Mouse (Mus musculus): ENCODE results near the gene Xpo5. TPM values are rescaled to one million over a fixed set of nuclear protein-coding genes. Genes with fewer than 3 reads are reported as not detected.
A peak's percentile ranks its signal among the peaks of the same experiment; 100 is the strongest.

Xpo5 gene
- polyA plus RNA-seq, 1 experiment from 2014 or later = 46.4 TPM

DNA sequence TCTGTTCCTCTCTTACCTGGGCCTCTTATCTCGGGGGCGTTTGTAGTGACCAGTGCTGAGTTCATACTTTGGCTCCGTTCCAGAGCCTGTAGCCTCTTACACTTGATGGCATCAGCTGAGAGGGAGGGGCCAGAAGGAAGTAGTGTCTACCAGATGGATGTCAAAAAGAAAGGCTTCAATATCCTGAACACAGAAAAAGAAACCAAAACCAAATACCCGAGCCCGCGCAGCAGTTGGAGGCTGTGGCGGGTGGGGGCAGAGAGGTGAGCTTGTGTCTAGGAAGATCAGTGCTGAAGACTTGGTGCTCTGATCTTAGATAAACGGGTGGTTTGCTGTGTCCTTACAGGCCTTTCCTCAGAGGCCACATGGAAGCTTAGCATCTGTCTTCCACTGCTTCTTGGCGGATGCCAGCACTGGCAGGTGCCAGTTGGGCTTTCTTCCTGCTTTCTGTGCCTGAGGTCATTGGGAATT, 39.6 kb upstream of the Xpo5 start:
- no peaks in the 10 kb centered on the region for H3K27me3 ChIP-seq
- no peak overlapping the region for H3K9ac ChIP-seq (replicated peaks)
- H3K27ac ChIP-seq = no peak overlapping the region
- no peak overlapping the region for H3K4me3 ChIP-seq (replicated peaks)
- peaks cover 44% of the 10 kb centered on the region for H3K36me3 ChIP-seq
- 90% methylated on average over 9 of the region's 9 CpGs for WGBS
- no peaks in the 10 kb centered on the region for H3K9me3 ChIP-seq
- H3K4me2 ChIP-seq (replicated peaks) = no peak overlapping the region; the same call in 1 of the 2 replicates
- no peak for ATAC-seq
- peaks cover 29% of the 10 kb centered on the region for H3K4me1 ChIP-seq (replicated peaks)

- WGBS = 95% methylated on average over 8 of the region's 8 CpGs
- Histone ChIP-seq H3K27me3 (no peaks in the 10 kb centered on the region), H3K4me2 (replicated peaks) (no peak overlapping the region), H3K4me3 (replicated peaks) (no peak overlapping the region), H3K9ac (replicated peaks) (no peak overlapping the region), H3K9me3 (no peaks in the 10 kb centered on the region), H3K36me3 (peaks cover 58% of the 10 kb centered on the region), H3K27ac (no peak overlapping the region), H3K4me1 (replicated peaks) (peaks cover 29% of the 10 kb centered on the region)
- ATAC-seq = no peak
These were observed 38.3 kb upstream of the Xpo5 start for GRCm38 (mm10) chr17:46164301-46164700.

DNA sequence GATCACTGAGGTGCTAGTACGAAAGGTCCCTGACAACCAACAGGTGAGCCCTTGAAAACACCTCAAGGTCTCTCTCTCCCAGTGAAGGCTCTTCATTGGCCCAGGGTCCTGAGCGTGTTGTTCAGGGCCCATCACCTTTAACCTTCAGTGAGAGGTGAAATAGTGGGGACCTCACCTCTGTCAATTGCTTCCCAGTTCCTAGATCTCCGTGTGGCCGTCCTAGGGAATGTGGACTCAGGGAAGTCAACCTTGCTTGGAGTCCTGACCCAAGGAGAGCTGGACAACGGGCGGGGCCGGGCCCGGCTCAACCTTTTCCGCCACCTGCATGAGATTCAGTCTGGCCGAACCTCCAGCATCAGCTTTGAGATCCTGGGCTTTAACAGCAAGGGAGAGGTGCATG, 37.8 kb upstream of the Xpo5 start:
- H3K4me3 ChIP-seq (replicated peaks) = no peak overlapping the region
- no peak overlapping the region for H3K27ac ChIP-seq
- H3K27me3 ChIP-seq = no peaks in the 10 kb centered on the region
- H3K4me1 ChIP-seq (replicated peaks) = peaks cover 26% of the 10 kb centered on the region
- no peak for ATAC-seq
- WGBS = 97% methylated on average over 10 of the region's 10 CpGs
- H3K9me3 ChIP-seq = no peaks in the 10 kb centered on the region
- H3K9ac ChIP-seq (replicated peaks) = no peak overlapping the region
- H3K36me3 ChIP-seq = peaks cover 62% of the 10 kb centered on the region
- H3K4me2 ChIP-seq (replicated peaks) = no peak overlapping the region

GRCm38 (mm10) chr17:46165460-46165859, 37.1 kb upstream of the Xpo5 start:
- Histone ChIP-seq H3K9me3 (no peaks in the 10 kb centered on the region), H3K27ac (no peak overlapping the region), H3K4me2 (replicated peaks) (no peak overlapping the region), H3K27me3 (no peaks in the 10 kb centered on the region), H3K9ac (replicated peaks) (no peak overlapping the region), H3K4me3 (replicated peaks) (no peak overlapping the region), H3K36me3 (peaks cover 68% of the 10 kb centered on the region), H3K4me1 (replicated peaks) (peaks cover 20% of the 10 kb centered on the region)
- ATAC-seq = no peak
- WGBS = 91% methylated on average over 12 of the region's 12 CpGs

DNA sequence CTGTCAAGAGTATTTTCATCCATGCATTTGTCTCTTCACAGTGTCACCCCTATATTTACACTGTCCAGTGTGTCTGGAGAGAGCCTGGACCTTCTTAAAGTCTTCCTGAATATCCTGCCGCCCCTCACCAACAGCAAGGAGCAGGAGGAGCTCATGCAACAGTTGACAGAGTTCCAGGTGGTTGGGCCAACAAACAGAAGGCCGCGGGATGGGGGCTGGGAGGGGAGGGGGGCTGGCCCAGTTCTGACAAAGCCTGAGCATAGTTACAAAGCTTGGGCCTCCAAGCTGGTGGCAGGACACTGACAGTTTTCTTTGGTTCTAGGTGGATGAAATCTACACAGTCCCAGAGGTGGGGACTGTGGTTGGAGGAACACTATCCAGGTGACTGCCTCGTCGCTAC, 36.3 kb upstream of the Xpo5 start:
- no peak overlapping the region for H3K27ac ChIP-seq
- 89% methylated on average over 5 of the region's 5 CpGs for WGBS
- ATAC-seq = no peak
- H3K9me3 ChIP-seq = no peaks in the 10 kb centered on the region
- H3K4me3 ChIP-seq (replicated peaks) = no peak overlapping the region
- H3K4me2 ChIP-seq (replicated peaks) = no peak overlapping the region
- H3K36me3 ChIP-seq = peaks cover 76% of the 10 kb centered on the region
- no peak overlapping the region for H3K9ac ChIP-seq (replicated peaks)
- peaks cover 20% of the 10 kb centered on the region for H3K4me1 ChIP-seq (replicated peaks)
- no peaks in the 10 kb centered on the region for H3K27me3 ChIP-seq

DNA sequence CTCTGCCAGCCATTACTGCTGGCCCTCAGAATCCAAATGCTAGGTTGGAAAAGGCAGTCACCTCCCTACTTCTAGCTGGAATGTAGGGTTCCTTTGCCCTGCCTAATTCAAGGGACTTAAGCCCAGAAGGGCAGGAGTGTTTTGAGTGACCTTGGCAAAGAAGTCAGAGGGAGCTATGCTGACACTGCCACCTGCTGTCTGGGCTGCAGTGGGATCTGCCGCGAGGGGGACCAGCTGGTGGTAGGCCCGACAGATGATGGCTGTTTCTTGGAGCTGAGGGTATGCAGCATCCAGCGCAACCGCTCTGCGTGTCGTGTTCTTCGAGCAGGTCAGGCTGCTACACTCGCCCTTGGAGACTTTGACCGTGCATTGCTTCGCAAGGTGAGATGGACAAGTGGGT, 35.6 kb upstream of the Xpo5 start:
- no peaks in the 10 kb centered on the region for H3K27me3 ChIP-seq
- ATAC-seq = no peak
- no peak overlapping the region for H3K9ac ChIP-seq (replicated peaks)
- 89% methylated on average over 11 of the region's 11 CpGs for WGBS
- H3K9me3 ChIP-seq = no peaks in the 10 kb centered on the region
- no peak overlapping the region for H3K4me3 ChIP-seq (replicated peaks)
- peaks cover 81% of the 10 kb centered on the region for H3K36me3 ChIP-seq
- no peak overlapping the region for H3K27ac ChIP-seq
- H3K4me2 ChIP-seq (replicated peaks) = no peak overlapping the region
- peaks cover 14% of the 10 kb centered on the region for H3K4me1 ChIP-seq (replicated peaks)

GRCm38 (mm10) chr17:46168318-46168717, 34.3 kb upstream of the Xpo5 start:
- 66% methylated on average over 5 of the region's 5 CpGs for WGBS
- Histone ChIP-seq H3K9ac (replicated peaks) (no peak overlapping the region), H3K27me3 (no peaks in the 10 kb centered on the region), H3K4me3 (replicated peaks) (no peak overlapping the region), H3K27ac (no peak overlapping the region), H3K4me1 (replicated peaks) (peaks cover under 1% of the 10 kb centered on the region; the same call in 1 of the 2 replicates), H3K36me3 (peaks cover 94% of the 10 kb centered on the region), H3K4me2 (replicated peaks) (no peak overlapping the region), H3K9me3 (no peaks in the 10 kb centered on the region)
- no peak; the same call in 1 of the 2 replicates for ATAC-seq

DNA sequence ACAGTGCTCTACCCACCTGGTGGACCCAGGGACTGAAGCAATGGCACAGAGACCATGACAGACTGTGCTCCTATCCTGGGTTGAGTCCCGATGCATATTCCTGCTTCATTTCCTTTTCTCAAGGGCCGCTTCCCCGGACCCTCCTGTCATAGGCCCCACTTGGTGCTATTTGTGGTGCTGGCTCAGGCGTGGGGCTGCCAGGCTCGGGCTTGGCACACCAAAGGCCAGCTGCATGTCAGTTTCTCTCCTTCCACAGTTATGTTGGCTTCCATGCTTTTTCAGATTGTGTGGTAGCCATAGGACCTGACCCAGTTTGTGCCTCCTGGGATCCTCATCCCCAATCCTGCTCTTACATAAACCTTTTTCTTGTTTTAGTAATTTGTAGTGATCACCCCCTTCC, 33.8 kb upstream of the Xpo5 start:
- ATAC-seq = no peak
- Histone ChIP-seq H3K27ac (no peak overlapping the region), H3K27me3 (no peaks in the 10 kb centered on the region), H3K4me2 (replicated peaks) (no peak overlapping the region), H3K9ac (replicated peaks) (no peak overlapping the region), H3K36me3 (peaks cover 93% of the 10 kb centered on the region), H3K4me3 (replicated peaks) (no peak overlapping the region), H3K4me1 (replicated peaks) (no peaks in the 10 kb centered on the region), H3K9me3 (no peaks in the 10 kb centered on the region)
- WGBS = 89% methylated on average over 5 of the region's 5 CpGs

- WGBS = 77% methylated on average over 3 of the region's 3 CpGs
- Histone ChIP-seq H3K27me3 (no peaks in the 10 kb centered on the region), H3K4me1 (replicated peaks) (no peaks in the 10 kb centered on the region), H3K4me3 (replicated peaks) (no peak overlapping the region), H3K36me3 (peaks cover 82% of the 10 kb centered on the region), H3K4me2 (replicated peaks) (no peak overlapping the region), H3K27ac (no peak overlapping the region), H3K9ac (replicated peaks) (no peak overlapping the region), H3K9me3 (no peaks in the 10 kb centered on the region)
- ATAC-seq = no peak
These were observed 32.0 kb upstream of the Xpo5 start for GRCm38 (mm10) chr17:46170538-46170937.

DNA sequence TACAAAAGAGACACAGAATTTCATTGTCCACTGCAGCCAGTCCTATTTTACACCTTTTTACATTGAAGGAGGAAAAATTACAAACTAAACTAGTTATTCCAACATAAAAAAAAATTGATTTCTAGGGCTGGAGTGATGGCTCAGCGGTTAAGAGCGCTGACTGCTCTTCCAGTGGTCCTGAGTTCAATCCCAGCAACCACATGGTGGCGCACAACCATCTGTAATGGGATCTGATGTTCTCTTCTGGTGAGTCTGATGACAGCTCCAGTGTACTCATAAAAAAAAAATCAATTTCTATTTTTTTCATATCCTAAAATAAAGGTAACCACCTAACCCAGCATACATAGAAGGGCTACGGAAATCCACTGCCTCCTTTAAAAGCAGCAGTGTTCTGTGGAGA, 20.3 kb upstream of the Xpo5 start:
- 87% methylated on average over 4 of the region's 4 CpGs for WGBS
- no peak overlapping the region for H3K9ac ChIP-seq (replicated peaks)

GRCm38 (mm10) chr17:46188829-46189228, 13.8 kb upstream of the Xpo5 start:
- Histone ChIP-seq H3K4me3 (replicated peaks) (no peak overlapping the region), H3K4me2 (replicated peaks) (no peak overlapping the region), H3K36me3 (peaks cover 90% of the 10 kb centered on the region), H3K4me1 (replicated peaks) (no peaks in the 10 kb centered on the region), H3K27me3 (no peaks in the 10 kb centered on the region), H3K9me3 (no peaks in the 10 kb centered on the region), H3K27ac (no peak overlapping the region), H3K9ac (replicated peaks) (no peak overlapping the region)
- 97% methylated on average over 2 of the region's 2 CpGs for WGBS
- no peak for ATAC-seq

More for the DNA sequence above, 20.3 kb upstream of the Xpo5 start:
- H3K4me2 ChIP-seq (replicated peaks) = no peak overlapping the region
- no peak overlapping the region for H3K27ac ChIP-seq
- no peaks in the 10 kb centered on the region for H3K9me3 ChIP-seq
- no peak overlapping the region for H3K4me3 ChIP-seq (replicated peaks)
- peaks cover 91% of the 10 kb centered on the region for H3K36me3 ChIP-seq
- no peaks in the 10 kb centered on the region for H3K27me3 ChIP-seq
- ATAC-seq = no peak
- H3K4me1 ChIP-seq (replicated peaks) = no peaks in the 10 kb centered on the region

GRCm38 (mm10) chr17:46201151-46201550, 1.4 kb upstream of the Xpo5 start:
- H3K9ac ChIP-seq (replicated peaks) = peak overlapping the region; percentile 88
- peaks cover 38% of the 10 kb centered on the region for H3K4me1 ChIP-seq (replicated peaks)
- peaks cover 38% of the 10 kb centered on the region for H3K36me3 ChIP-seq
- H3K4me3 ChIP-seq (replicated peaks) = peak overlapping the region; percentile 97
- ATAC-seq = no peak
- H3K4me2 ChIP-seq (replicated peaks) = peak overlapping the region; percentile 89
- WGBS = 65% methylated on average over 6 of the region's 6 CpGs
- H3K27ac ChIP-seq = no peak overlapping the region
- no peaks in the 10 kb centered on the region for H3K27me3 ChIP-seq
- H3K9me3 ChIP-seq = no peaks in the 10 kb centered on the region

DNA sequence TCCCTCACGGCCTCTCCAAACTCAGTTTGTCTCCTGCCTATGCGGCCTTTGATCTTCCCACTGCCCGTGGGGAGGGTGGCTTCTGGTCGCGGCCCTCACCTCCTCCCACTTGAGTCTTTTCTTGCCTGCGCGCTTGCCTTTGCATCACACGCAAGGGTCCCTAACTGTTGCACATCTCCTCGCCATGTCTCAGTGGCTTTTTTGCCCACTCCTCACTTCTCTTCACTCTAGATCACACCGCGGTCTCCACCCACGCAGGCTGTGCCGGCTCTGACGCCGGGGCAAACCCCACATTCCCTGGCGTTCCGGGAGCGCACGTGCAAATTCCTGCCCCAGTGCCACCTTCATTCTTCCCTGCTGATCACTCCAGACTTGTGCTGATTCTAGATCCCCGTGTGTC, 496 bp downstream of the Xpo5 start:
- H3K27ac ChIP-seq = peak overlapping the region; percentile 73
- no peak; the same call in 1 of the 2 replicates for ATAC-seq
- under 1% methylated on average over 20 of the region's 20 CpGs for WGBS

More for the DNA sequence above, 496 bp downstream of the Xpo5 start:
- Histone ChIP-seq H3K4me2 (replicated peaks) (peak overlapping the region; percentile 89), H3K9ac (replicated peaks) (peak overlapping the region; percentile 88), H3K4me3 (replicated peaks) (peak overlapping the region; percentile 97), H3K27me3 (no peaks in the 10 kb centered on the region), H3K9me3 (no peaks in the 10 kb centered on the region), H3K36me3 (peaks cover 38% of the 10 kb centered on the region), H3K4me1 (replicated peaks) (peaks cover 38% of the 10 kb centered on the region)

All from midbrain, embryonic 13.5 days (tissue).